Mouse (Mus musculus) embryonic facial prominence, embryonic 12.5 days (tissue): ENCODE data around the gene Kif27. TPM values are rescaled to one million over a fixed set of nuclear protein-coding genes. Genes with fewer than 3 reads are reported as not detected.

Experiments used
- ATAC-seq: fragments of 200-750 bp; cut with Nextera tagmentation; 2 replicates; pipeline ENCODE4 v1.8.0; 2017; ENCODE audit not compliant: insufficient number of reproducible peaks, insufficient read depth, low FRiP score, low TSS enrichment
- H3K27ac ChIP-seq: fragments of 300-500 bp; sonication (generic); 2 replicates; pipeline ENCODE4 v1.5.1; 2016; ENCODE audit warnings: mild to moderate bottlenecking
- H3K27me3 ChIP-seq: fragments of 300-500 bp; sonication (generic); 2 replicates; pipeline ENCODE4 v1.6.1; 2016; ENCODE audit warnings: mild to moderate bottlenecking, moderate library complexity
- H3K36me3 ChIP-seq: fragments of 300-500 bp; sonication (generic); 2 replicates; pipeline ENCODE4 v1.6.1; 2016; ENCODE audit warnings: mild to moderate bottlenecking
- H3K4me1 ChIP-seq: fragments of 300-500 bp; sonication (generic); 2 replicates; pipeline ENCODE4 v1.6.1; 2016
- H3K4me2 ChIP-seq: fragments of 300-500 bp; sonication (generic); replicated peaks from 2 replicates; pipeline ENCODE4 v1.6.1; 2016; ENCODE audit warnings: mild to moderate bottlenecking, moderate library complexity
- H3K4me3 ChIP-seq: fragments of 300-500 bp; sonication (generic); 2 replicates; pipeline ENCODE4 v1.5.1; 2016; ENCODE audit warnings: mild to moderate bottlenecking
- H3K9ac ChIP-seq: fragments of 300-500 bp; sonication (generic); 2 replicates; pipeline ENCODE4 v1.6.1; 2016; ENCODE audit warnings: mild to moderate bottlenecking, moderate library complexity
- H3K9me3 ChIP-seq: fragments of 300-500 bp; sonication (generic); 2 replicates; pipeline ENCODE4 v1.6.1; 2016; ENCODE audit warnings: mild to moderate bottlenecking, moderate library complexity
- WGBS: fragments of 180-500 bp; shearing (Covaris S2); methylation state at CpG from one replicate; pipeline ENCODE4 v1.1.7; 2016; 5-methylcytosine and 5-hydroxymethylcytosine counted together
- polyA plus RNA-seq: library from polyadenylated mRNA; unstranded; fragments of >200 nt; fragmentation: Nextera tagmentation; extraction: Ambion mirVana; gene quantifications from 2 replicates; pipeline ENCODE4 v1.2.1, GENCODE M21; 2016

Kif27 gene
- polyA plus RNA-seq, 1 experiment from 2014 or later: 1.2 TPM

DNA sequence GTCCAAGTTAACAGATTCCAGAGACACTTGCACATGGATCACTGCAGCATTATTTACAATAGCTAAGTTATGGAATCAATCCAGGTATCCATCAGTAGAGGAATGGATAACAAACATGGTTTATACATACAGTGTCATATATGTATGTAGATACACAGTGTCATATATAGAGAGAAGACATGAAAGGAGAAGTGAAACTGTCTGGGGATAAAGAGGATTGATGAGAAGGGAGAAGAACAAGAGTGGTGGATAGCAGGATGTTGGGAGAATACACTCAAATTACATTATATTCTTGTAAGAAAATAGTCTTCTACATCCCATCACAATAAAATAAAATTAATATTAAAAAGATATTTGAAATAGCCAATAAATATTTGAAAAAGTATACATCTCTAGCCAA, 5.9 kb downstream of the Kif27 start:
- Histone ChIP-seq H3K9me3 (no peaks in the 10 kb centered on the region), H3K9ac (no peak overlapping the region), H3K27me3 (no peaks in the 10 kb centered on the region), H3K36me3 (no peaks in the 10 kb centered on the region), H3K4me2 (no peak overlapping the region), H3K27ac (no peak overlapping the region), H3K4me1 (no peaks in the 10 kb centered on the region), H3K4me3 (no peak overlapping the region)
- ATAC-seq: no peak

DNA sequence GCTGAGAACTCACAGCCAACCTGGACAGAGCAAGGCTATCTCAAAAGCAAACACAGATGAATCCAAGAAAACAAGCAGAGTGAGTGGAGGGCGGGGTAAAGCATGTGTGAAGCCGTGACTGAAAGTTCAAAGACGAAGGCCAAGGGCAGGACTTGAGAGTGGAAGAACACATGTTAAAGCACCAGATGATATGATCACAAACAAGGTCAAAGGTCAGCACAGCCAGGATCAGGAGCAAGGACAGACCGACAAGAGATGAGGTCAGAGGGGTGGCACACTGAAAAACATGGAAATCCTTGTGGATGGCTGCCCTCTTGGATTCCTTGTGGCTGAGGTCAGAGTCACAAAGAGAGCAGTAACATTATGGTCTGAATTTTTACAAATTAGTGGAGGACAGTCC, 8.3 kb downstream of the Kif27 start:
- 47% methylated on average over 4 of the region's 4 CpGs for WGBS

DNA sequence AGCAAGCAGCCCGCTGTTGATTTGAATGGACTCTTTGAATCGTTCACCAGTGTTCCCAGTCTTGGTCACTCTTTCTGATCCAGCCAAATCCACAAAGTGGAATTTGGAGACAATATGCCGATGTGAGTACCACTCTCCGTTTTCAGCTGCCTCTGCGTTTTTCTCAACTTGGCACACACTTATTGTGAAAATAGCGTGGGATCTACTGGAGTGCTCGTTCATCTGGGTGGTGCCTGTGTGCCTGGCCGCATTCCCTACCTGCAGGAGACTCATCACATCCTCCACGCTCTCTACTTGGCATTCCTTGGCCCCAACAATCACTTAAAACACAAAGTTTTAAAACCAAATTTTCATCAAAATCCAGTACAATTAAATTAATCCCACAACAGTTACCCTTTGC, 14.4 kb downstream of the Kif27 start:
- 86% methylated on average over 9 of the region's 9 CpGs for WGBS
- Histone ChIP-seq H3K4me2 (no peak overlapping the region), H3K9me3 (no peaks in the 10 kb centered on the region), H3K36me3 (no peaks in the 10 kb centered on the region), H3K27me3 (no peaks in the 10 kb centered on the region), H3K9ac (no peak overlapping the region), H3K27ac (no peak overlapping the region), H3K4me1 (no peaks in the 10 kb centered on the region), H3K4me3 (no peak overlapping the region)
- no peak for ATAC-seq

More for the DNA sequence above, 8.3 kb downstream of the Kif27 start:
- Histone ChIP-seq H3K9me3 (no peaks in the 10 kb centered on the region), H3K36me3 (no peaks in the 10 kb centered on the region), H3K27me3 (no peaks in the 10 kb centered on the region), H3K9ac (no peak overlapping the region), H3K4me3 (no peak overlapping the region), H3K27ac (no peak overlapping the region), H3K4me2 (no peak overlapping the region), H3K4me1 (no peaks in the 10 kb centered on the region)
- ATAC-seq: no peak

DNA sequence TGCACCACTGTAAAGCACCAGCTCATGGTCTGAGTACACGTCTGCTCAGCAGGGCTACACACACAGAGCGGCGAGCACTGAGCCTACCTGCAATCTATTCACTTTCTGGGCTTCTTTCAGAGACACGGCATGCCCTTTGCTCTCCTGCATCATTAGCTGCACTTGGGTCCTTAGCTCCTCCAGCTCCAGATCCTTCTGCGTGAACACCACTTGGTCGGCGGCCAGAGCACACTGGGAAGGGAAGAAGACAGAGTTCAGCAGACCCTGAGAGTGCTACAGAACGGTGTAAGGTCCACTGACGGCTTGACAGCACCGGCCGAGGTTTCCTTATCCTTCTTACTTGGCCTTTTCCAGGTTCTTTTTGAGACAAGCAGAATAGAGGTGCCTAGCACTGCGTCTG, 21.5 kb downstream of the Kif27 start:
- Histone ChIP-seq H3K4me1 (no peaks in the 10 kb centered on the region), H3K9me3 (no peaks in the 10 kb centered on the region), H3K9ac (no peak overlapping the region), H3K4me2 (no peak overlapping the region), H3K4me3 (no peak overlapping the region), H3K27ac (no peak overlapping the region), H3K27me3 (no peaks in the 10 kb centered on the region), H3K36me3 (no peaks in the 10 kb centered on the region)
- 79% methylated on average over 12 of the region's 12 CpGs for WGBS
- no peak for ATAC-seq

DNA sequence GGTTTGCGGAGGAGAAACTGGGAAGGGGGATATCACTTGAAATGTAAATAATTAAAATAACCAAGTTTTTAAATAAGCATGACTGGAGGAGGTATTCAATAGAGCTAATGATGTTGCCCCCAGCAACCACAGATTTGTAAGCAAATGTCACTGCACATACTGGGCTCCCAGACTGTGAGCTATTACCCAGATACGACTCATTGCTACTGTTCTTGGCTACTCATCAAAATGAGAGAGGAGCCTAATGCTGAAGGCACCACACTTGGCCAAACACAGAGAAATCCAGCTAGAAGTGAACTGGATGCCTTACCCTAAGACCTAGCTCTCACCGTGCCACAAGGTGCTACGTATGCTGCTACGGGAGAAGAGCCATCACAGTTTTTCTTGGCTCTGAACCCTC, 24.8 kb downstream of the Kif27 start:
- no peak for ATAC-seq
- no peaks in the 10 kb centered on the region for H3K9me3 ChIP-seq
- 94% methylated on average over 5 of the region's 5 CpGs for WGBS

DNA sequence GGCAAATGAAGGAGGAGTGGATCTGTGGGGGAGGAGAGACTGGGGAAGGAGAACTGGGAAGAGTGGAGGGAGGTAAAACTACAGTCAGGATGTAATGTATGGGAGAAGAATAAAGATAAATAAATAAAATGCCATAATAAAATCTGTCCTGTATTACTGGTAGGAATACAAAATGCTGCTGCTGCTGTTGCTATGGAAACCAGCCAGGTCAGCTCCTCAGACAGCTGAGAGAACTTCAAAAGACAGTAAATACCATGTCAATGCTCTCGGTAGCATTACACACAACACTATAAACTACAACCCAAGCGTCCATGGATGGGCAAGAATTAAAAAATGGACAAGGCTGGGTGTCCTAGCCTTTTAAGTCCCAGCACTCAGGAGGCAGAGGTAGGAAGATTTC, 41.2 kb downstream of the Kif27 start:
- Histone ChIP-seq H3K27me3 (no peaks in the 10 kb centered on the region), H3K9me3 (no peaks in the 10 kb centered on the region), H3K4me2 (no peak overlapping the region), H3K36me3 (no peaks in the 10 kb centered on the region), H3K4me1 (no peaks in the 10 kb centered on the region), H3K27ac (no peak overlapping the region), H3K4me3 (no peak overlapping the region), H3K9ac (no peak overlapping the region)
- ATAC-seq: no peak
- 68% methylated on average over 2 of the region's 2 CpGs for WGBS

More for the DNA sequence above, 24.8 kb downstream of the Kif27 start:
- H3K36me3 ChIP-seq: no peaks in the 10 kb centered on the region
- no peaks in the 10 kb centered on the region for H3K27me3 ChIP-seq
- H3K4me3 ChIP-seq: no peak overlapping the region
- H3K9ac ChIP-seq: no peak overlapping the region
- H3K4me2 ChIP-seq: no peak overlapping the region
- no peaks in the 10 kb centered on the region for H3K4me1 ChIP-seq
- H3K27ac ChIP-seq: no peak overlapping the region

DNA sequence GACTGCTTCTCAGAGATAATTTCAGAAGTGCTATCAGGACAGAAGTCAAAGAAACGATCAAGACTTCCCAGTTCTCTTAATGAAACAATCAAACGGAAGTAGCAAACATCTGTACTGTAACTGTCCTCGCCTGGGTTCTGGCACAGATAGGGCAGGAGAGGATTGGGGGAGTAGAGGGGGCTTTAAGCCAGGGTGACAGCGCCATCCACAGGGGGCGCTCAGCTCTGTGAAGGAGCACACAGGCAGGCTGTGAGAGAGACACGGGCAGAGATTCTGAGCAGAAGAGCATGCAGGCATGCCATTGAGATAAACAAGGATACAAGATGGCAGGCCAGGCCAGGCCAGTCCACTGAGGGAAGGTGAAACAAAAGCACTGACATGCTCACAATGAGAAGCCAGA, 43.9 kb downstream of the Kif27 start:
- no peaks in the 10 kb centered on the region for H3K36me3 ChIP-seq
- H3K9ac ChIP-seq: no peak overlapping the region
- 54% methylated on average over 6 of the region's 6 CpGs for WGBS
- no peaks in the 10 kb centered on the region for H3K27me3 ChIP-seq
- H3K4me1 ChIP-seq: no peaks in the 10 kb centered on the region
- no peak overlapping the region for H3K27ac ChIP-seq
- ATAC-seq: no peak
- H3K9me3 ChIP-seq: no peaks in the 10 kb centered on the region
- H3K4me3 ChIP-seq: no peak overlapping the region
- H3K4me2 ChIP-seq: no peak overlapping the region

DNA sequence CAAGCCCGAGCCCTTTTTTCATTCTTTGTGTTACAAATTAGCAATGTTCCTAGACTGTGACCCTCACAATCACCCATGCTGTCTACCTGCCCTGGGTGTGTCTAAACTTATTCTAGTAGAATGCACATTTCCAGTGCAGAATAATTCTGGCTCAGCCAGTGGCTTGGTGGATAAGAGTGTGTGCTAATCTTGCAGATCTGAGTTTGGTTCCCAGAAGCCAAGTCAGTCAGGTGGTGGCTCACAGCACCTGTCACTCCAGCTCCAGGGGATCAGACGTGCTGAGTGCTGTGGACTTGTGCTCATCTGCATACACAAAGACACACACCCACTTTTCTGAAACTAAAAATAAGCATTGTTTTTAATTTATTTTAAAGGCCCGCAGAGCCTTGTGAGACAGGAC, 45.2 kb downstream of the Kif27 start:
- no peaks in the 10 kb centered on the region for H3K4me1 ChIP-seq
- no peak for ATAC-seq

DNA sequence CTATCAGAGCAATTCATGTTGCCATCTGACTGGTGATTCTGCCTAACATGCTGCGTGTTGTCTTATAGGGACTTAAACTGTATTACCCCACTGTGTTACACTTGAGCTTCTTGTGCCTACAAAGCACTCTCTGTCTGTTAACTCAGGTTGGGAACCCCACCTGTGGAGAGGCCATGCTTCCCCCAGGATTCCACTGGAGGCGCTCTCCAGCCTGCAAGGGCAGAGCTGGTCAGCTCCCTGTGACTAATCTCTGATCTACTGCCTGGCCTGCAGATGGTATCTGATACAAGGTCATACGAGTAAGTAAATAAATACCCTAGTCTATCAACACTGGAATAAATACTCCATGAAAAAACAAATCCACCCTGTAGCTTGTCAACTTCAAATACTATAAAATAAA, 47.6 kb downstream of the Kif27 start:
- no peaks in the 10 kb centered on the region for H3K9me3 ChIP-seq
- H3K27me3 ChIP-seq: no peaks in the 10 kb centered on the region
- H3K4me1 ChIP-seq: no peaks in the 10 kb centered on the region
- ATAC-seq: no peak
- H3K4me3 ChIP-seq: no peak overlapping the region
- 41% methylated on average over 3 of the region's 3 CpGs for WGBS
- H3K4me2 ChIP-seq: no peak overlapping the region
- H3K9ac ChIP-seq: no peak overlapping the region
- H3K36me3 ChIP-seq: no peaks in the 10 kb centered on the region
- H3K27ac ChIP-seq: no peak overlapping the region

More for the DNA sequence above, 45.2 kb downstream of the Kif27 start:
- Histone ChIP-seq H3K9me3 (no peaks in the 10 kb centered on the region), H3K27me3 (no peaks in the 10 kb centered on the region), H3K9ac (no peak overlapping the region), H3K4me3 (no peak overlapping the region), H3K27ac (no peak overlapping the region), H3K4me2 (no peak overlapping the region), H3K36me3 (no peaks in the 10 kb centered on the region)
- 68% methylated on average over 3 of the region's 3 CpGs for WGBS

DNA sequence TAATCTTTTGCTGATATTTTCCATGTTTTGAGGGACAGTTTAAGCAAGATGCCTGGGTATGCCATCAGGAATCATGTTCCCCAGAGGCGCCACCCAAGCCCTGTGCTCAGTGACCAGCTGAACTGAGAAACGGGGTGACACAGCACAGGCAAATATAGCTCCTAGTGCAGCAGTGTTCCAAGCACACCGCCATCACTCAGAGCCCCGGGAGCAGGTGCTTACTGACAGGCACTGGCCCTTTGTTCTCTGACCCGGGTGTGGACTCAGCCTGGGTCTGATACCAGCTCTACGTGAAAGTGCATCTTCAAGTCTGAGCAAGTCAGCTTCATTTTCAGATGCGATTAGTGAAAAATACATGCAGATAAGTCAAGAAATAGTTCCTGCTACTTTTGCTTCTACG, 49.4 kb downstream of the Kif27 start:
- WGBS: 73% methylated on average over 8 of the region's 8 CpGs
- H3K27ac ChIP-seq: no peak overlapping the region

DNA sequence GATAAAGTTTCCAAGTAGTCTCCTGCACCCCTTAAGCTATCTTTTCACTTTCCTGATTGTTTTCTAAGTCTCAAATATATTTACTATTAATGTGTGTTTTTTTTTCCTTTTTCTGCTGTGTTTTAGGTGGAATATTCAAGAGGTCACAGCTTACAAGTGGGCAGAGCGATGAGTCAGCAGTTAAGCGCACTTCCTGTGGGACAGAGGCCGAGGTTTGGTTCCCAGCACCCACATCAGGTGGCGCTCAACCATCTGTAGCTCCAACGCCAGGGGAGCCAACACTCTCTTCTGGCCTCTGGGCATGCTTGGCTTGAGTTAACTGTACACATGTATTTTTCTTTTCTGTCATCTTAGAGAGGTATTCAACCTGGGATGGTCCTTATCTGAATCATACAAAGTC, 51.5 kb downstream of the Kif27 start:
- ATAC-seq: no peak
- Histone ChIP-seq H3K36me3 (no peaks in the 10 kb centered on the region), H3K9ac (no peak overlapping the region), H3K4me3 (no peak overlapping the region), H3K27me3 (no peaks in the 10 kb centered on the region), H3K4me2 (no peak overlapping the region), H3K9me3 (no peaks in the 10 kb centered on the region), H3K27ac (no peak overlapping the region), H3K4me1 (no peaks in the 10 kb centered on the region)
- 91% methylated on average over 5 of the region's 5 CpGs for WGBS

More for the DNA sequence above, 49.4 kb downstream of the Kif27 start:
- no peak for ATAC-seq
- no peak overlapping the region for H3K4me3 ChIP-seq
- no peaks in the 10 kb centered on the region for H3K9me3 ChIP-seq
- no peaks in the 10 kb centered on the region for H3K36me3 ChIP-seq
- H3K4me2 ChIP-seq: no peak overlapping the region
- no peaks in the 10 kb centered on the region for H3K4me1 ChIP-seq
- H3K9ac ChIP-seq: no peak overlapping the region
- H3K27me3 ChIP-seq: no peaks in the 10 kb centered on the region

DNA sequence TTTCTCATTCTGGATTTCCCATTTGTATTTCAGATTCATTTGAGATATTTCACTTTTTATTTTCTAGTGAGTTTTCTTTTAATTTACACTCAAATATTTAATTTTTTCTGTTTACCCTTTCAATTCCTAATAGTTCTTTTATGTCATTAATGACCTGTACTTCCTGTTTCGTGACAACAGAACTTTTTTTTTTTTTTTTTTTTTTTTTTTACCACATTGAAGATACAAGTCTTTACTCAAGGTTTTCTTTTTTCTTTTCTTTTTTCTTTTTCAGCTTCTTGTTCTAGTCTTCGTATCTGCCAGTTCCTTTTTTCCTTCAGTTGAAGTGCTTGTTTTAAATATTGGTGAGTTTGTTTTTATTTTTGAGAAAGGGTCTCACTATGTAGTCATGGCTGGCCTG, 53.7 kb downstream of the Kif27 start:
- ATAC-seq: no peak
- H3K27ac ChIP-seq: no peak overlapping the region
- 74% methylated on average over 2 of the region's 2 CpGs for WGBS

More for the DNA sequence above, 53.7 kb downstream of the Kif27 start:
- Histone ChIP-seq H3K4me3 (no peak overlapping the region), H3K9me3 (no peaks in the 10 kb centered on the region), H3K36me3 (no peaks in the 10 kb centered on the region), H3K9ac (no peak overlapping the region), H3K4me2 (no peak overlapping the region), H3K27me3 (no peaks in the 10 kb centered on the region), H3K4me1 (no peaks in the 10 kb centered on the region)
